Mouse (Mus musculus) leukemia stem cell, adult 10-12 weeks (primary cell): ENCODE data around the gene Olfr705. TPM values are rescaled to one million over a fixed set of nuclear protein-coding genes. Genes with fewer than 3 reads are reported as not detected.

Experiments used
- polyA plus RNA-seq: library from polyadenylated mRNA; stranded (reverse); fragments of >175 nt; gene quantifications from 2 replicates; pipeline ENCODE4 v1.2.3, GENCODE M21; 2012; ENCODE audit warnings: low replicate concordance

Olfr705 gene
- polyA plus RNA-seq: not detected in 2 replicates

GRCm38 (mm10) chr7:106876791-106877190 is at the start of gene Olfr705:
Gene Olfr705 (minus strand): TSS chr7:106876891.

GRCm38 (mm10) chr7:106907676-106908075 is 31.0 kb upstream of the Olfr705 start, which contains the start of gene Olfr1532-ps1:
Gene Olfr1532-ps1 (plus strand): TSS chr7:106908001.

GRCm38 (mm10) chr7:106901141-106901540 is 24.4 kb upstream of the Olfr705 start, which contains the start of gene Olfr707:
Gene Olfr707 (minus strand): TSS chr7:106901241.

GRCm38 (mm10) chr7:106888062-106888461 is 11.4 kb upstream of the Olfr705 start, which contains the start of gene Olfr706:
Gene Olfr706 (minus strand): TSS chr7:106888162.

GRCm38 (mm10) chr7:106862885-106863284 is 13.8 kb downstream of the Olfr705 start, which contains the start of gene Olfr704:
Gene Olfr704 (plus strand): TSS chr7:106863185.

GRCm38 (mm10) chr7:106843060-106843459 is 33.6 kb downstream of the Olfr705 start, which contains the start of gene Olfr703:
Gene Olfr703 (plus strand): TSS chr7:106843360.

GRCm38 (mm10) chr7:106833793-106834192 is 42.9 kb downstream of the Olfr705 start, which contains the start of gene Olfr702:
Gene Olfr702 (minus strand): TSS chr7:106833893.

Other genes with a start within 250 kb of the Olfr705 start
- gene Olfr693, start 196.3 kb downstream of the Olfr705 start, polyA plus RNA-seq: not detected in 2 replicates
- gene Olfr694, start 185.1 kb downstream of the Olfr705 start, polyA plus RNA-seq: not detected in 2 replicates
- not detected in 2 replicates for gene Olfr695, start 160.5 kb downstream of the Olfr705 start, polyA plus RNA-seq
- not detected in 2 replicates for gene Olfr697, start 134.4 kb downstream of the Olfr705 start, polyA plus RNA-seq
- gene Olfr698, start 121.5 kb downstream of the Olfr705 start, polyA plus RNA-seq: not detected in 2 replicates
- 0.06 TPM in 1 of 2 replicates, not detected in the other for gene Olfr699, start 83.7 kb downstream of the Olfr705 start, polyA plus RNA-seq
- gene Olfr700, start 68.1 kb downstream of the Olfr705 start, polyA plus RNA-seq: not detected in 2 replicates
- not detected in 2 replicates for gene Olfr701, start 62.8 kb downstream of the Olfr705 start, polyA plus RNA-seq
- not detected in 2 replicates for gene Olfr702, start 43.0 kb downstream of the Olfr705 start, polyA plus RNA-seq
- gene Olfr703, start 33.5 kb downstream of the Olfr705 start, polyA plus RNA-seq: not detected in 2 replicates
- not detected in 2 replicates for gene Olfr704, start 13.7 kb downstream of the Olfr705 start, polyA plus RNA-seq
- gene Olfr706, start 11.3 kb upstream of the Olfr705 start, polyA plus RNA-seq: not detected in 2 replicates
- gene Olfr707, start 24.4 kb upstream of the Olfr705 start, polyA plus RNA-seq: not detected in 2 replicates
- gene Olfr1532-ps1, start 31.1 kb upstream of the Olfr705 start, polyA plus RNA-seq: not detected in 2 replicates
- not detected in 2 replicates for gene Olfr709-ps1, start 55.3 kb upstream of the Olfr705 start, polyA plus RNA-seq
- not detected in 2 replicates for gene Olfr710, start 71.4 kb upstream of the Olfr705 start, polyA plus RNA-seq
- gene Olfr6, start 87.0 kb upstream of the Olfr705 start, polyA plus RNA-seq: not detected in 2 replicates
- not detected in 2 replicates for gene Olfr711, start 98.6 kb upstream of the Olfr705 start, polyA plus RNA-seq
- not detected in 2 replicates for gene Olfr2, start 129.2 kb upstream of the Olfr705 start, polyA plus RNA-seq
- not detected in 2 replicates for gene Olfr713, start 154.3 kb upstream of the Olfr705 start, polyA plus RNA-seq
- not detected in 2 replicates for gene Olfr714, start 194.1 kb upstream of the Olfr705 start, polyA plus RNA-seq
- gene Olfr17, start 216.3 kb upstream of the Olfr705 start, polyA plus RNA-seq: not detected in 2 replicates
- not detected in 2 replicates for gene Olfr715b, start 233.5 kb upstream of the Olfr705 start, polyA plus RNA-seq